Mouse (Mus musculus) adrenal gland (tissue): ENCODE measurements around the gene Rgs18.

Experiments used
- intact Hi-C: fragments of 180-260 bp; cut with DNase I; formaldehyde crosslinking; loops from one replicate; pipeline ENCODE4 v1.15.1; 2025
- long read RNA-seq, 2 experiments: library from polyadenylated mRNA; unstranded; transcript quantifications; one replicate each; pipeline ENCODE4 v2.0.0; 2020; ENCODE audit warnings: borderline replicate concordance in 1 of 2; ENCODE audit not compliant: insufficient replicate concordance in 1 of 2

The Rgs18 gene
- long read RNA-seq, experiment 1, result 0 reads
- long read RNA-seq, experiment 2, partial matches to known transcripts, result 0 of 2 reads
- long read RNA-seq, experiment 2, other reads (novel, unspliced or antisense), result 0 of 2 reads

DNA sequence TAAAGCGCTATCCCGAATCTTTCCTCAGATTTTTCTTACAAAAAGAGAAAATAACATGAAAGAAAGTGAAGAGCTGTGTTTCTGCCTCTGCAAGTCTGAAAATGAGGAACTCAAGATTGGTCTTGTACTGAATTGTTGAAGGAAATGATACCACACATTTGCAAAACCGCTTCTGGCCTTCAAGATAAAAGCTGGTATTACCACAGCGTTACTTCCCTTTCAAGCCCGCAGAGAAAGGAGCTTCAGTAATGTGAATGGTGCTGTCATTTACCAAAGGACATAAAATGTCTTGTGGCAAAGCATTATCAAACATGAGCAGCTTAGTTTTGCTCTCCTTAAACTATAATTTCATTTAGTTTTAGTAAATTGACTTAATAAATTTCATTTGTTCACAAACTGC, at the start of gene Rgs18:
TSS of gene Rgs18 (minus strand) at position 105 of the 400 bp plus-strand sequence.
- intact Hi-C loops, result no loop called here

DNA sequence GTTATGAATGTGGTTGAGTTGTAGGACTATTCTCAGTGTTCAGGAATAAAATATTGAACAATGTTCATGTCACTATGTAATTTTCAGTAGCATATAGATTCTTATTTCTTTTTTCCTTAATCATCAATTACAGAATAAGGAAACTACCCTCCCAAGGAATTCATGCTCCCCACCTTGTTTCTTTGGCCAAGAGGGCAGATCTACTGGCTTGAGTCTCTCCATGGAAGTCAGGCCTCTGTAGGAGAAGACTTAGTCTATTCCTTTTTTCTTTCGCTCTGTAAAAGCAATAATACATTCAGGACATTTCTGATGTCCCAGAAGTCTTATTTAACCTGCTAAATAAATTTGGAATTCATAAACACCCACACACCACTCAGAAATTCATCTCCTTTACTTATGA, 841 bp downstream of the Rgs18 start:
- intact Hi-C loops, result no loop called here

DNA sequence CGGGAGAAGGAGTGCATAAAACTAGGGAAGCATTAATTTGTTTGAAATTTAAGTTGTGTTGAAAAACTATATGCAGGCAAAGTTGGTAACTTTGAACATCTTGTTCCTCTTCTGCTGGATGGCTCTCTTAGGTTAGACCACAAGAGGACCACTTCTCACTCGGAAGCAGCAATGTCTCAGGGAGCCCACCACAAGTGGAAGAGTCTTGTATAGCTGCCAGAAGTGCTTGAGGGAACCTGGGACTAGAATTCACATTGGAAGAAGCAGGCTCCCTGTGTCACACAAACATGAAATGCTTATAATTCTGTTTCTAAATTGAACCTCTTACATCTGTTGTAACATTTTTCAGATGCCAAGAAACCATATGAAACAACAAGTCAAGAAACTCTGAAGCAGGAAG, 9.0 kb downstream of the Rgs18 start:
- intact Hi-C loops, result no loop called here

DNA sequence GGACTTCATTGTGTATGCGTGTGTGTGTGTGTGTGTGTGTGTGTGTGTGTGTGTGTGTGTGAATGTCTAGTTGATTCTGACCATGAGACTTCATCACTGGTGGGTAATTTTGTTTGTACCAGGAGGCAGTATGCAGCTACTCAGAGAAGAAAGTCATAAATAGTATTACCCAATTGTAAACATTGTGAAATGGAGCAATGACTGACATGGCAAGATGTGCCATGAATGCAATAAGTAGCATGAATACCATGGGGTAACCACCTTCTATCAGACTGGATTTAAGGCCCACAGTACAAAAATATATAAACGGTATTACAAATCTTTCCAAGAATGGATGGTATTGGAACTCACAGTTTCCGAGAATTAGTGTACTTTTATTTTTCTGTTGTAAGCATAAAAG, 14.4 kb downstream of the Rgs18 start:
- intact Hi-C loops, result no loop called here

DNA sequence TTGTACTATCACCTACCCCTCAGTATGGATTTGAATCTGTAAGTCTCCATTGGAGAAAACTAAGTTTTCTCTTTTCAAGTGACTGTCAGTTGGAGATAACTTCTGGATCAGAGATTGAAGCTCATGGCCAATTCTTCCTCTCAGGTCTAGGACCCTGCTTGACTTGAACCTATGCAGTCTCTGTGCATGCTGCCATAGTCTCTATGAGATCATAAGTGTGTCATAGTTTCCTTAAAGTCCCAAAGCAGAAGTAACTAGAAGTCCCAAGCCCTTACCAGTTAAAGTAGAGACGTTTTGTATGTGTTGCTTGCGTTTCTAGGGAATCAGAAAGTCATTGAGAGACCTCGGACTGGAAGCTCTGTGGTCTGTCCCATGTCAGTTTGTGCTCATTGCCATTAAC, 24.5 kb downstream of the Rgs18 start:
- intact Hi-C loops, result no loop called here

DNA sequence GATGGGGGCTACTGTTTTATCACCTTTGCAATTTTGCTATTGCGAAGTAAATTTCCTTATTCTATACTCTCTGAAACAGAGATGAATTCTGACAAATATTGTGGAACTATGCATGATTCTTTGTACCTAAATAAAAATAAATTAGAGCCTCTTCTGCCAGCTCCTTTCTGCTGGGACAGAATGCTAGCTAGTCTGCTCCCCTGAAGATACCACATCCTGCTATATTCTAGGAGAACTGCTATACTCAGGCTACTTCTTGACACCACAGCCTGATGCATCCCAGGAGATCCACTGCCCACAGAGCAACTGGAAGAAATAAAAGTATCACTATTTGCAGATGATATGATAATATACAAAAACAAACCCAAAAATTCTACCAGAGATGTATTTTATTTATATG, 29.1 kb downstream of the Rgs18 start:
- intact Hi-C loops, result no loop called here

DNA sequence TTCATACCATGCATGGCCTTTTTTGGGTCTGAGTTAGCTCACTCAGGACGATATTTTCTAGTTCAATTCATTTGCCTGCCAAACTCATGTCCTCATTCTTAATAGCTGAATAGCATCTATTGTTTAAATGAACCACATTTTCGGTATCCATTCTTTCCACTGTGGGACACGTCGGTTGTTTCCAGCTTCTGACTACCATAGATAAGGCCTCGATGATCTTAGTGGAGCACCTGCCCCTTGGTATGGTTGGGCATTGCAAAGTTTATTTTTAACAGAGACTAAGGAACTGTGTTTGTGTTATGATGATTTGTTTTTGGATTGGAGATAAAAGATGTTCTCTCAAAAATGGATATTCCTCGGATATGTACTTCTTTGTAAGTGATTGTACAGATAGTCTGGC, 37.5 kb downstream of the Rgs18 start:
- intact Hi-C loops, result no loop called here

DNA sequence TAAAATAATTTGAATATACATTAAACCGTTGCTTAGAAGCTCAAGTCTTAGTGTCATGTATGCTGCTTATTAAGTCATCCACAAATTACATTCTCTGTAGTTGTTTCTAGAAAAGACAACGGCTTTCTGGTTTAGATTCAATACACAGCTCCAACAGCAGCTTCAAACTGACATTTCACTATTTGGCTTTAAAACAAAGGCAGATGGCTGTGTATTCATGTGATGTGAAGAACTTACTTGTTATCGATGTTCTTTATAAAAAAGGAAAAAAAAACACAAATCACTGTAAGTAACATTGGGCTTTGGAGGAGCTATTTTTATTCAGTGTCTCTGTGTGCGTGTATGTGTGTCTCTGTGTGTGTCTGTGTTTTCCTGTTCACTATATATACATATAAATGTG, 54.5 kb downstream of the Rgs18 start:
- intact Hi-C loops, result no loop called here

DNA sequence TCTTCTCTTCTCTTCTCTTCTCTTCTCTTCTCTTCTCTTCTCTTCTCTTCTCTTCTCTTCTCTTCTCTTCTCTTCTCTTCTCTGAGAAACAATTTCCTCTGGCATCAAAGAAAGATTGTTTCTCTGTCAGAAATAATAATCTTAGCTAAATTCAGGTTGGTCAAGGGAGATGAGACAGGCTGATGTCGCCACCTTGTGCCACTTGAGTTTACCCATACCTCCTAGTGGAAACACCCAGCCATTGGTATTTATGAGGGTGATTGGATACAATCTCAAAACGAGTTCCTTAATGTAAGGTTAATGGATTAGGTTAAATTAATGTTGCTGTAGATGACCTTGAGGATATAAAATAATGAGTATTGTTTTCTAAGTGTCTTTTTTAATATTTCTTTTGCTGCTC, 70.9 kb downstream of the Rgs18 start:
- intact Hi-C loops, result no loop called here
